Comparison of ENCODE assay signal across 32 mouse cellular contexts in the genomic region with DNA sequence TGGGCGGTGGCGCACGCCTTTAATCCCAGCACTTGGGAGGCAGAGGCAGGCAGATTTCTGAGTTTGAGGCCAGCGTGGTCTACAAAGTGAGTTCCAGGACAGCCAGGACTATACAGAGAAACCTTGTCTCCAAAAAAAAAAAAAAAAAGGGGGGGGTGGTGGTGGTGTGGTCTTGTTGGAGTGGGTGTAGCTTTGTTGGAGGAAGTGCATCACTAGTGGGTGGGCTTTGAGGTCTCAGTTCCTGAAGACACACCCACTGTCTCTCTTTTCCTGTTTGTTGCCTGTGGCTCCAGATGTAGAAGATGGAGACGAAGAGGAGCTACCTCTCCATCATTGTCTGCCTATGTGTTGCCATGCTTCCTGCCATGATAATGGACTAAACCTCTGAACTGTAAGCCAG. TPM values are rescaled to one million over a fixed set of nuclear protein-coding genes. Genes with fewer than 3 reads are reported as not detected.
"Had no signal": no experiment of that assay in that cellular context is flagged by ENCODE, and none has a peak within 500 bp of the region (broad histone marks: within the 10 kb centered on the region; RNA-seq: fewer than 3 reads in every experiment).

No protein-coding gene starts in this region.

RNA-seq across cellular contexts. Expression of gene Sept14, which starts 23.2 kb away (rescaled TPM):
- total RNA-seq: common myeloid progenitor, adult 5-6 weeks; forebrain, postnatal 0 days; gastrocnemius, adult 18-20 months; gastrocnemius, adult 2 months; gastrocnemius, adult 8-10 months; gastrocnemius, postnatal 10 days; gastrocnemius, postnatal 14 days; gastrocnemius, postnatal 25 days; gastrocnemius, postnatal 36 days; gastrocnemius, postnatal 4 days; granulocyte monocyte progenitor cell, adult 5-6 weeks; heart, adult 18-20 months; heart, adult 2 months; heart, adult 8-10 months had no signal
- polyA plus RNA-seq: cortical plate, adult 2 months; embryonic facial prominence, embryonic 10.5 days; embryonic facial prominence, embryonic 11.5 days; embryonic facial prominence, embryonic 12.5 days; embryonic facial prominence, embryonic 13.5 days; embryonic facial prominence, embryonic 14.5 days; embryonic facial prominence, embryonic 15.5 days; erythroblast, embryonic 14.5 days; forebrain, embryonic 10.5 days; forebrain, embryonic 11.5 days; forebrain, embryonic 12.5 days; forebrain, embryonic 13.5 days; forebrain, embryonic 14.5 days; forebrain, embryonic 15.5 days; forebrain, embryonic 16.5 days; forebrain, postnatal 0 days; heart, adult 2 months; heart, embryonic 10.5 days; heart, embryonic 11.5 days; heart, embryonic 12.5 days had no signal
